Mouse (Mus musculus) activated CD4-positive, CD25-positive, alpha-beta regulatory T cell, adult 4 months (primary cell): ENCODE measurements around the gene Dcakd. TPM values are rescaled to one million over a fixed set of nuclear protein-coding genes. Genes with fewer than 3 reads are reported as not detected.

Experiments
- ATAC-seq: one replicate; pipeline ENCODE4 v1.8.0; 2017
- polyA plus RNA-seq, 2 experiments: library from polyadenylated mRNA; unstranded; fragments of 100-300 nt; shearing (Covaris generic); gene quantifications; one replicate each; pipeline ENCODE4 v1.2.1; 2017

Gene Dcakd
- polyA plus RNA-seq, 2 experiments from 2014 or later: 23.5 to 25.6 TPM

DNA sequence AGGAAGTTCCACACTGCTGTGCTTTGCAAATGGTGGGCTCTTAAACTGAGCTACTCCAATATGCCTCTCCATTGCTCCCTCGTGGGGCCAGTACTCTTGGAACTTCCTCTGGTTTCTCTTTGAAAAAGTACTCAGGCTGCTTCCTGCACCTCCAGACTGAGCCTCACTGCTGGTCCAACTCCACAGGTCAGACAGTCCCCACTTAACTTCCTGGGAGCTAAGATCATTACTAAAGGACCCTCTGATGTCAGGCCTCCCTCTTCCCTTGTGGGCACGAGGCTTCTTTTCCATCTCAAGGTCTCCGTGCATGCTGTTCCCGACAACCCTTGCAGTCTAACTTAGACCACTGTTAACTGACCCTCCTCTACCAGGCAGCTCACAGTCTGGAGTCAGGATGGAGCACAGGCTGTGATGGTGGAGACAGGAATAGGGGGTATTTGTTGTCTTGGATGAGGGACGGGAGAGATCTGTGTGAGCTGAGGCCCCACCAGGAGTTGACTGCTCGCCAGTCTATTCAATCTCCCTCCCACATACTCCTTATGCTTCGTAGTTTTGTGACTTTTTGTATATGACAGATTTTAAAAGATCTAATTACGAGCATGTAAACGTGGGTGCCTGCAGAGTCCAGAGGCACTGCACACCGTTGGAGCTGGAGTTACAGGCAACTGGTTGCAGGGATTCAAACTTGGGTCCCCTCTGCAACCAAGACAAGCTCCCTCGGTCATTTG lies 22.7 kb downstream of the Dcakd start:
- no peak for ATAC-seq

- ATAC-seq: no peak
Observed at GRCm38 (mm10) chr11:103004852-103005251, 23.3 kb downstream of the Dcakd start.

- ATAC-seq: no peak
Observed at GRCm38 (mm10) chr11:103003210-103003609, 24.9 kb downstream of the Dcakd start.

DNA sequence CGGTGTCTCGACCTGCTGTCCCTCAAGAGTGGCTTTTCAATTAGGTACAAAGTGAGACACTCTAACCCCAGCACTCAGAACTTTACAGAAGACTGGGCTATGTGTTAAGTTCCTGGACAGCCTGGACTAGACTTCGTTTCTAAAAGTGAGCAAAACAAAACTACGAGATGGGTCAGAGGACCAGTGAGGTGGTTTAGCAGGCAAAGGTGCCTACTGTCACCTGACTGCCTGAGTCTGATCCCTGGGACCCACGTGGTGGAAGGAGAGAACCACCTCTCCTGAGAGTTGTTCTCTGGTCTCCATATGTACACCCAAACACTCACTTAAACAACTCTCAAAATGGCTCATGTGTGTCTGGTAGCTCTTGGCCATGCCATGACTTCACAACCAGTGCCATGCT lies 27.1 kb downstream of the Dcakd start:
- ATAC-seq: no peak

GRCm38 (mm10) chr11:103000111-103000510 lies 28.0 kb downstream of the Dcakd start:
- no peak for ATAC-seq

GRCm38 (mm10) chr11:102999317-102999970 lies 28.7 kb downstream of the Dcakd start:
- no peak for ATAC-seq

GRCm38 (mm10) chr11:102998577-102999316 lies 29.4 kb downstream of the Dcakd start:
- ATAC-seq: no peak

DNA sequence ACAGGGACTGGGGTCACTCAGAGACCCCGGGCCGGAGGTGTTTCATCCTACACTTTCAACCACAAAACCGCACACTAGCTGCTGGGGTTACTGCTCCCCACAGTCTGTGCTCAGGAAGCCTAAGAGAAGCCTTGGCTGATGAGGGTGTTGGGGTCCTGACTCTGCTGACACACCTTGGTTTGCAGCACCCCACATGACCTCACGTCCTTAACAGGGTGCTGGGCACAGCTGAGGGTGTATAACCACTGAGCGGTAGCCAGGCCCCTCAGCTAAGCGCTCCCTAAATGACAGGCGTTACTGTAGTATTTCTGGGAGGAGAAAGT lies 29.9 kb downstream of the Dcakd start:
- no peak for ATAC-seq

DNA sequence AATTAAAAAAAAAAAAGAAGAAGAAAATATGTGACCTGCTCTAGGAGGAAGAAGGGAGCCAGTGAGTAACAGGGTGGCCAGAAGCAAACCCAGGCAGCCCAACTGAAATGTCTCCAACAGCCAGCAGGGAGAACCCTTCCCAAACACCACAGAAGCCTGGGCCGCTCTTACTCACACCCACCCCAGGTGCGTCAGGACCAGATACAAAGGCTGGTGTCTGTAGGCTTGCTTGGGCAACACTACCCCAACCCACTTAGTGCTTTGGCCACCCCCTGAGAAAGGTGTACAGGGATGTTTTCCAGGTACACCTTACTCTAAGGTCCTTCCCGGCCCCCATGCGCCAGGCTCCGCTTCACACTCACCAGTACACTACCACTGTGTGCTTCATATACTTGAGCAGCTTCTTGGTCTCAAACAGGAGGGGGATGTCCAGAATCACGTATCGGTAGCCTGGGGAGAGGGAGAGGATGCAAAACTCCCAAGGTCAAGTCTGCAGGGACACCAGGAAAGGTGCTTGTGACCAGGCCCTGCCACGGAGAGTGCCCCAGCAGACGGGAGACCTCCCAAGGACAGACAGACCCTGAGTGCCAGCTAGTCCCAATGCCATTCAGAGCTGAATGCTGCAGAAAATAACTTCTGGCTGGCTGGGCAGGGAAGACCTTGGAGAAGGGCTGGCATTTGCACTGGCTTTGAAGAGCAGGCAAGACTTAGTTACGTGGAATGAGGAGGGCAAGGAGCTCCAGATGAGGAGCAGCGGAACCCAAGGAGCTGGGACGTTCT lies 31.0 kb downstream of the Dcakd start:
- no peak for ATAC-seq

DNA sequence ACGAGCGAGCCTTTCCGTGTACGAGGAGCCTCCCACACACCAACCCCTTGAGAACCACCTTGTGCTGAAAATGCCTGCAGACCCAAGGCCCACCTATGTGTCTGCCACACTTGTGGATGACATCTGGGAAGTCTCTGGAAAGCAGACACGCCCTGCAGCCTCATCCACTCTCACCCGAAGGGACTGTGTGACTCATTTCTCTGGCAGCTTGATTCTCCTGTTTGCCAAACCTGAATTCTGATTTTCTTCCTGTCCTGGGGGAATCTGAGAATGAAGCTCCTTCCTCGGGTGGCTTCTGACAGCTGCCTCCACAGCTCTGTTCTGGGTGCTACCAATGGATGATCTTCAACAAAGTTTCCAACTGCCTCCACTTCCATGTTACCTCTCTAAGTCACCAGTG lies 31.7 kb downstream of the Dcakd start:
- ATAC-seq: no peak

GRCm38 (mm10) chr11:102994952-102995351 lies 33.2 kb downstream of the Dcakd start:
- no peak for ATAC-seq

DNA sequence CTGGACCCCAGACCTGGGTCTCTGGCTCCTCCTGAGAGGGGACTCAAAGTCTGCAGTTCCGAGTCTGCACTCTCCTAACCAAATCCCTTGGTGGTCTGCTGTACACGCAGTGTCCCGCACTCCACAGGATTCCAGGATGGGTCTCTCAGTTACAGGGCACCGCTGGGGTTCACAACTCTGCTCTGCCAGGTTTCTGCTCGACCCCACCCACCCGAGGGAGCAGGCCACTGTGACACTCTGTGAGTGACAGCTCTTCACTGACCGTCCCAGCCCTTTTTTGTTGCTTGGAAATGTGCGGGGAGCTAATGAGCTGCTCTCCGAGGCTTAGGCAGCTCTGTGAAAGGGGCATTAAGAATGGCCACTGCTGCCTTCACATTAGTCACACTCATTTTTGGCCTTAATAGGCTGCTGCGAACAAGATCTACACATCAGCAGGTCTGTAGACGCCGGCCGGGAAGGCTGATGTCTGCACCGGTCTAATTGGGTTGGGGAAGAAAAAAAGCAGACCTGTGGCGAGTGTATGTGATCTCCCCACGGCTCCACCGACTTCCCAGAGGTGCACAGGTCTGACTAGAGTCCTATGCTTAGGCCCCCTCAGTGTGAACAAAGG lies 34.6 kb downstream of the Dcakd start:
- ATAC-seq: no peak

- ATAC-seq: no peak
Observed at GRCm38 (mm10) chr11:102992940-102993339, 35.2 kb downstream of the Dcakd start.

DNA sequence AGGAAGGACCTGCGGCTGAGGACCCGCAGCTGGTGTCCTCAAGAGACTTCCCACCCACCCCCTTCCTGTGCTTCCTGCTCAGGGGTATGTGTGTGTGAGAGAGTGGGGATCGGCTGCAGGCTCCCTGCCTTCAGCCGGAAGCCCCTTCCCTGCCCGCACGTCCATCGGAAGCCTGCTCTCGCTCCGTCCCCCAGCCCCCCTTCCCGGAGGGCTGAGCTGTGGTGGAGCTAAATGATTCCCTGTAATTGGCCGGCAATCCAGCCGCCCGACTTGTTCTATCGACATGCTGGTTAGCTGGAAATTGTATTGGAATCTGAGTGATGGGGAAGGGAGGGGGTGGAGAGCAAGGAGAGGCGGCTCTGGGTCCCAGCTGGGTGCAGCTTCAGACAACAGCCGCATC lies 36.5 kb downstream of the Dcakd start:
- no peak for ATAC-seq

- ATAC-seq: no peak
Observed at GRCm38 (mm10) chr11:102990152-102990663, 37.9 kb downstream of the Dcakd start.

DNA sequence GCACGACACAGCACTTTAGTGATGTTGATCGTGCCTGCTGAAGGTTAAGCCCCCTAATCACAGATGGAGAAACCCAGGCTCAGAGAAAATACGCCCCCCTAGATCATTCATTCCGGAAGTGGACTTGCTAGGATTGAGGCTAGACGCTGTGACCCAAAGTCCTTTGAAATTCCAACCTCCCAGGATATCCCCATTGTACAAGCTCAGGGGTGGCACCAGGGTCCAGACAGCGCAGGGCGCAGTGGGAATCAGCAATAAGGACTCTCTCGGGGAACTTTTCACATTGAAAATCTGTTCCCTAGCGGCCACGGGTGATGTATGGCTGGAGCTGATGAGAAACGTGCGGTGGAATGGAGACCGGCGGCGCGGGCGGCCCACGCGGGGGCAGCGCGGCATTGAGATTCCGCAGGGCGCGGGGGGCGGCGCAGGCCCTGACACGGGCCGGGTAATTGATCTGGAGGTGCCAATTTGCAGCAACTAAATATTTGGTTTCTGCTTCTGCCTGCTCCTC lies 38.4 kb downstream of the Dcakd start:
- ATAC-seq: no peak

GRCm38 (mm10) chr11:102985160-102985559 lies 43.0 kb downstream of the Dcakd start:
- no peak for ATAC-seq

DNA sequence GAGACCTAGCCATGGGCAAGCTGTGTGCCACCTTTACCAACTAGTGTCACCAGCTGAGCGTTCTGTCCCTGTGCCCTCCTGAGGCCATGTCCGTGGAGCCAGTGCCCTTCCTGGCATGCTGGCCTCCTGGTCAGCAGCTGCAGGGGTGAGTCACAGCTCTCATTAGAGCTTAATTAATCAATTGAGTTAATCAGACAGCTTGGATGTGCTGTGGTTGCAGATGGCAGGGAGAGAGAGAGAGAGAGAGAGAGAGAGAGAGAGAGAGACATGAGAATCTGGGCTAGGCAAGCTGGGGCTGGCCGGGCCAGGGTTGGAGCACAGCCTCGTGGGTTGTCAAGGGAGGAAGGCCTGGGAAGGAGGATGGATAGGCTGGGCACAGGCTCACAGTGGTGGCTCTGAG lies 43.5 kb downstream of the Dcakd start:
- ATAC-seq: no peak

- no peak for ATAC-seq
Observed at GRCm38 (mm10) chr11:102984086-102984485, 44.0 kb downstream of the Dcakd start.

DNA sequence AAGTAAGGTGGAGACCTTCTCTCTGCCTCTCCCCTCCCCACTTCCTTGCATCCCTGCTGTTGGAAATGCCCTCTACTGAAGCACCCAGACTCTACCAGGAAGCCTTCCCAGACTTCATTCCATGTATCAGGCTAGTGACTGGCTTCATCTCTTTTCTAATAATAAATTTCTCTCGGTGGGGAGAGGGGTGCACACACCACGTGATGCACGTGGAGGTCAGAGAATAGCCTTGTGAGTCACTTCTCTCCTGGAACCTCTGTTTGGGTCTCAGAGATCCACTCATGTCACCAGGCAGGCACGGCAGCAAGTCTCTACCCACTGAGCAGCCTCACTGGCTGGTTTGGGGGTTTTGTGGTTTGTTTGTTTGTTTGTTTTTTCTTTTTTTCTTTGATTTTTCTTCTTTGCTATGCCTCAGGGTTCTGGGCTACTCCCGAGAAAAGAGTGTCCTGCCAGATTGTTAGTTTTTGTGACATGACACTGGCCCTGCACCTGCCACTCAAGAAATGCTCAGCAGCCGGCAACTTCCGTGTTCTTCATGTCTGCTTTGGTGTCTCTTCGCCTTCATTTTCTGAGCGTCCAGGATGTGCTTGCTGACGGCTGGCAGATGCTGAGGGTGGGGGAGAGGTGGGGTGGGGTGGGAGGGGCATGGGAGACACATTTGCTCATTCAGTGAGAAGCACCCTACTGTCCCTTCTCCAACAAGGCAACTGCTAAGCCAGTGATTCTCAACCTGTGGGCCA lies 46.8 kb downstream of the Dcakd start:
- no peak for ATAC-seq

GRCm38 (mm10) chr11:102978052-102978666 lies 50.0 kb downstream of the Dcakd start:
- no peak for ATAC-seq
